Mouse (Mus musculus) neural tube, embryonic 14.5 days (tissue): ENCODE measurements around the gene Ramp3. TPM values are rescaled to one million over a fixed set of nuclear protein-coding genes. Genes with fewer than 3 reads are reported as not detected.
A peak's percentile ranks its signal among the peaks of the same experiment; 100 is the strongest.

Experiments used
- ATAC-seq: fragments of 200-750 bp; cut with Nextera tagmentation; 2 replicates; pipeline ENCODE4 v1.8.0; 2017; ENCODE audit warnings: low read depth, mild to moderate bottlenecking, moderate TSS enrichment, moderate library complexity
- H3K27ac ChIP-seq: fragments of 300-500 bp; sonication (generic); 2 replicates; pipeline ENCODE4 v1.5.1; 2014; ENCODE audit warnings: low read depth, mild to moderate bottlenecking, control low read depth, low read length, moderate library complexity, mixed read lengths
- H3K27me3 ChIP-seq: fragments of 300-500 bp; sonication (generic); 2 replicates; pipeline ENCODE4 v1.6.1; 2014; ENCODE audit warnings: low read length; ENCODE audit not compliant: control insufficient read depth, insufficient read depth
- H3K36me3 ChIP-seq: fragments of 300-500 bp; sonication (generic); 2 replicates; pipeline ENCODE4 v1.6.1; 2014; ENCODE audit warnings: low read length, mixed read lengths; ENCODE audit not compliant: control insufficient read depth, insufficient read depth
- H3K4me1 ChIP-seq: fragments of 300-500 bp; sonication (generic); 2 replicates; pipeline ENCODE4 v1.6.1; 2014; ENCODE audit warnings: low read length; ENCODE audit not compliant: control insufficient read depth, insufficient read depth
- H3K4me2 ChIP-seq: fragments of 300-500 bp; sonication (generic); 2 replicates; pipeline ENCODE4 v1.6.1; 2014; ENCODE audit warnings: mild to moderate bottlenecking, low read depth, low read length, control low read depth
- H3K4me3 ChIP-seq: fragments of 300-500 bp; sonication (generic); 2 replicates; pipeline ENCODE4 v1.5.1; 2014; ENCODE audit warnings: low read depth, low read length, control low read depth, mixed read lengths
- H3K9ac ChIP-seq: fragments of 300-500 bp; sonication (generic); replicated peaks from 2 replicates; pipeline ENCODE4 v1.6.1; 2014; ENCODE audit warnings: low read depth, mild to moderate bottlenecking, control low read depth, low read length, mixed read lengths
- H3K9me3 ChIP-seq: fragments of 300-500 bp; sonication (generic); 2 replicates; pipeline ENCODE4 v1.6.1; 2016; ENCODE audit warnings: low read length; ENCODE audit not compliant: control insufficient read depth
- WGBS: fragments of 180-500 bp; shearing (Covaris S2); extraction: QIAGEN DNeasy Blood & Tissue Kit; methylation state at CpG from one replicate; pipeline ENCODE4 v1.1.7; 2014; 5-methylcytosine and 5-hydroxymethylcytosine counted together
- polyA plus RNA-seq: library from polyadenylated mRNA; unstranded; fragments of >200 nt; fragmentation: Nextera tagmentation; extraction: Ambion mirVana; gene quantifications from 2 replicates; pipeline ENCODE4 v1.2.1, GENCODE M21; 2014

Ramp3 gene
- polyA plus RNA-seq, 1 experiment from 2014 or later = 26.6 TPM

DNA sequence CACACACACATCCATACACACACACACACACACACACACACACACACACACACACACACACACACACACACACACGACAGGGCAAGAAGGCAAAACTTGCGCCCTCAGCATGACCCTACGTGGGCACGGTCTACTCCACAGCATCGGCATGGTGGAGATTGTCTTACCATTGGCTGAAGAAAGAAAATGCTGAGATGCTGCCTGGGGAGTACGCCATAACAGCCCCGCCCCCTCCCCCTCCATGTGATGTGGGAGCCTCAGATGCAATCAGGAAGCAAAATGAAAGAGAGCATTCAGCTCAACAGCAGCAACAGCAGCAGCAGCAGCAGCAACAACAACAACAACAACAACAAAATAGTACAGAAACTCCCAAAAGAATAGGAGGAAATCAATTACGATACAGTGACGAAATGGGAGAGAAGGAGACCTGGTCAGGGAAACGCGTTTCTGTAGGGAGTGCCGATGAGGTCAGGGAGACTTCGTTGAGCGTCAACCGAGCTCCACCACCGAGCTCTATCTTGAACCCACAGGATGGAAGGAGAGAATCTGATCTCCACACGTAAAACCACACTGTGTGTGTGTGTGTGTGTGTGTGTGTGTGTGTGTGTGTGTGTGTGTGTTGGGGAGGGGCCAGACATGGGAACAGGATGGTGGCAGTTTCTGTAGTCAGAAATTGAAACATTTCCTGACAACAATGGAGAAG lies 21.5 kb downstream of the Ramp3 start:
- Histone ChIP-seq H3K9ac (no peak overlapping the region), H3K4me1 (no peaks in the 10 kb centered on the region), H3K4me2 (no peak overlapping the region), H3K27ac (no peak overlapping the region), H3K4me3 (no peak overlapping the region), H3K27me3 (no peaks in the 10 kb centered on the region), H3K36me3 (no peaks in the 10 kb centered on the region), H3K9me3 (no peaks in the 10 kb centered on the region)
- ATAC-seq = peak; percentile 20; the same call in 1 of the 2 replicates
- WGBS = 67% methylated on average over 17 of the region's 17 CpGs

DNA sequence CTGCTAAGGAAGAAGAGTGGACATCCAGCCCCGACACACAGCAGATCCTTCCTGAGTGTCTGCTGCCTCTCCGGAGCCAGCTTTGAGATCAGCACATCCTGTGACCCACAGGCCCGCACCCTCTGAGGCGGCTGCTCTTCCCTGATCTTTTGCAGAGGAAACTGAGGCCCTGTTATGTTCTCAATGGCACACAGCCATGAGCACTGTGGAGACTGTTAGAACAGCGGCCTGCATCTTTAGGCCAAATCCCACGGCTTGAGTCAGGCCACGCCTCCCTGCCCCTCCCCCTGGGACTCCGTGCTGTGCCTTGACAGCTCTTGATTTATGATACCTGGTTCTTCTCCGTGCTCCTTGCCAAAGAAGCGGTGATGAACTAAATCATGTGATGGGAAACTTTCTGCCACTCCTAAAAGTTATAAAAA lies 22.1 kb downstream of the Ramp3 start:
- no peaks in the 10 kb centered on the region for H3K36me3 ChIP-seq
- H3K4me3 ChIP-seq = no peak overlapping the region
- WGBS = 13% methylated on average over 10 of the region's 10 CpGs
- H3K4me1 ChIP-seq = no peaks in the 10 kb centered on the region
- H3K9me3 ChIP-seq = no peaks in the 10 kb centered on the region
- no peaks in the 10 kb centered on the region for H3K27me3 ChIP-seq
- H3K27ac ChIP-seq = no peak overlapping the region
- no peak overlapping the region for H3K9ac ChIP-seq
- peak; percentile 70 for ATAC-seq
- H3K4me2 ChIP-seq = 0 out of 2 replicates have a peak overlapping the region, but pooled peaks have one; percentile 14

DNA sequence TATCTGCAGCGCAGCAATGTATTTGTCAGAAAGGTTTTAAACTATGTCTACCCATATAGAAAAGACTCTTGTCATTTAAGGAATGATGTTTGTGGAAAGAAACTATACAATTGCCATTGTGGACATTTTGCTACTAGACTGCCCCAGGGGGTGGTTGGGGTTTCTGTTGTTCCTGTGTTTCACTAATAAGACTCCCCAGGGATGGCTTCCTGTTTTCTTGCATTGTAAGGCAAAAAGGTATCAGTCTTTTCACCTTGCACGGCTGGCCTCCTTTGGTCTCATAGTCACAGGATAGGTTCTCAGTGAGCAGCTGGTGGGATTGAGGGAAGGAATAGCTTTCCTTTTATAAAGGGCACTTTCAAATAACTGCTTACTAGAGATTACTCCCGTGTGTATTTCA lies 26.4 kb downstream of the Ramp3 start:
- Histone ChIP-seq H3K27me3 (no peaks in the 10 kb centered on the region), H3K4me2 (no peak overlapping the region), H3K9ac (no peak overlapping the region), H3K4me1 (no peaks in the 10 kb centered on the region), H3K36me3 (no peaks in the 10 kb centered on the region), H3K27ac (no peak overlapping the region), H3K9me3 (no peaks in the 10 kb centered on the region), H3K4me3 (no peak overlapping the region)
- 53% methylated on average over 3 of the region's 3 CpGs for WGBS
- no peak for ATAC-seq

DNA sequence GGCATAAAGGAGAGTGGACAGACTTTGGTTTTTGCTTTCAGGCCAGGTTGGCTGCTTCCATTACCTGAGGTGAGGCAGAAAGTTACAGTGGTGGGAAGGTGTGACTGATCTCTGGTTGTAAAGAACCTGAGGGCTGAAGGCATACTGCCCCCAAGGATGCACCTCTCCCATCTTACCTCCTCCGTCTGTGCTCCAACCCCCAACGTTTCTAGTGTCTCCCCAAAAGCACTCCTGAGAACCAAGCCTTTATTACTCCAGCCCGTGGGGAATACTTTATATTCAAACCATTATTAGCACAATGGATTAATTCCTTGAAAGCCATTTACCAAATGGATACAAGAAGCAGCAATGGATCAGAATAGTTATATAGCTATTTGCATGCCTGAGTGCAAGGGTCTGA lies 30.6 kb downstream of the Ramp3 start:
- no peak overlapping the region for H3K27ac ChIP-seq
- no peaks in the 10 kb centered on the region for H3K4me1 ChIP-seq
- no peaks in the 10 kb centered on the region for H3K36me3 ChIP-seq
- H3K9me3 ChIP-seq = no peaks in the 10 kb centered on the region
- H3K9ac ChIP-seq = no peak overlapping the region
- 39% methylated on average over 3 of the region's 3 CpGs for WGBS
- no peak overlapping the region for H3K4me2 ChIP-seq
- H3K27me3 ChIP-seq = no peaks in the 10 kb centered on the region
- no peak; the same call in 1 of the 2 replicates for ATAC-seq
- no peak overlapping the region for H3K4me3 ChIP-seq

DNA sequence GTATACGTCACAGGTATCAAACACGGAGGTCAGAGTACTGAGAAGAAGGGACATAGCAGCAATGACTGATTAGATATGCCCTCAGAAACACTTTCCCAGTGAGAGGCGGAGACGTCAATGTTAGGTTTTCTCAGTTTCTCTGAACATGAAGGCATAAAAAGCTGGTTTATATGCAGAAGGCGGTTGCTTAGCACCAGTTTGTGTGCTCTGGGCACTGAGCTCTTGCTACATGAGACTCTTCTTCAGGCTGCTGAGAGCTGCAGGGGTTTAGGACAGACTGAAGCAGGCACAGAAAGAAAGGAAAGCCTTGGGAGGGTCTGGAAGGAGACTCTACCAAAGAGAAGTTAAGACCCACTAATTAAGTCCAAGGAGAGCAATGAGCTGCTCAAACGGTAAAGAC lies 34.0 kb downstream of the Ramp3 start:
- no peak for ATAC-seq
- WGBS = 78% methylated on average over 6 of the region's 6 CpGs
- H3K4me3 ChIP-seq = no peak overlapping the region
- H3K36me3 ChIP-seq = no peaks in the 10 kb centered on the region
- H3K27me3 ChIP-seq = no peaks in the 10 kb centered on the region
- no peak overlapping the region for H3K9ac ChIP-seq
- no peaks in the 10 kb centered on the region for H3K9me3 ChIP-seq
- H3K27ac ChIP-seq = no peak overlapping the region
- no peak overlapping the region for H3K4me2 ChIP-seq
- no peaks in the 10 kb centered on the region for H3K4me1 ChIP-seq

DNA sequence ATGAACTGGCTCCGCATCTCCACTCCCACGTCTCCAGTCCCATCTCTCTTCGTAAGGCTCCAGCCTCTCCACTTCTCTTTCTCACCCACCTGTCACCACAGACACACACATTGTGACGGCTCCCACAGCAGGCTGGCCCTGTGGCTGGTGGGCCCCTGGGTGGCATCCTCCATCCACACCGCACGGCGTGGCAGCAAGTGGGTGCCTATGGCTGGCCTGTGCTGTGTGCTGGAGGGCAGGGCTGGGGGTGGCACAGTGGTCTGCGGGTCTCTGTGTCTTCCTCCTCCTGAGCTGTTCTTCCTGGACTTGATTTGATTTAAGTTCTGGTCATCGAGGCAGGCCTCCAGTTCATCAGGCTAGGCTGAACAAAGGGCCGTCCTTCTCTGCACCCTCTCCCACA lies 35.8 kb downstream of the Ramp3 start:
- Histone ChIP-seq H3K4me3 (no peak overlapping the region), H3K27me3 (no peaks in the 10 kb centered on the region), H3K36me3 (no peaks in the 10 kb centered on the region), H3K9ac (no peak overlapping the region), H3K4me1 (no peaks in the 10 kb centered on the region), H3K27ac (no peak overlapping the region), H3K4me2 (no peak overlapping the region), H3K9me3 (no peaks in the 10 kb centered on the region)
- 96% methylated on average over 10 of the region's 10 CpGs for WGBS
- no peak for ATAC-seq

DNA sequence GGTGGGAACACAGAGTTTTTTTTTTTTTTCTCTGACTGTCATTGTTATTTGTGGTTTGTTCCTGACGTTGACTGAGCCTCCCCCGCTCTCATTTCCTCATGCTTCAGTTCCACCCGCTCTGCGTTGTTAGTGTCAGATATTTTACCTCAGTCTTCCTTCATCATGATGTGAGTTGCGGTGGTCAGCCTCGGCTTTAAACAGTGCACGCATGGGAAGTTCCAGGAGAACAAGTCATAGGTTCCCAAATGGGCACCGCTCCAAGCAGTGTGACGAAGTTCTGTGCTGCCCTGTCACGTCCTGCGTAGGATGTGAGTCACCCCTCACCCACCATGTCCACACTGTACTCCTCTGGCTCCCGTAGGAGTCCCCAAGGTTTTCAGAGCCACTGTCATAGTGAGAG lies 36.9 kb downstream of the Ramp3 start:
- Histone ChIP-seq H3K9me3 (no peaks in the 10 kb centered on the region), H3K4me2 (no peak overlapping the region), H3K4me1 (no peaks in the 10 kb centered on the region), H3K9ac (no peak overlapping the region), H3K36me3 (no peaks in the 10 kb centered on the region), H3K4me3 (no peak overlapping the region), H3K27ac (no peak overlapping the region), H3K27me3 (no peaks in the 10 kb centered on the region)
- no peak for ATAC-seq
- WGBS = 82% methylated on average over 12 of the region's 12 CpGs

DNA sequence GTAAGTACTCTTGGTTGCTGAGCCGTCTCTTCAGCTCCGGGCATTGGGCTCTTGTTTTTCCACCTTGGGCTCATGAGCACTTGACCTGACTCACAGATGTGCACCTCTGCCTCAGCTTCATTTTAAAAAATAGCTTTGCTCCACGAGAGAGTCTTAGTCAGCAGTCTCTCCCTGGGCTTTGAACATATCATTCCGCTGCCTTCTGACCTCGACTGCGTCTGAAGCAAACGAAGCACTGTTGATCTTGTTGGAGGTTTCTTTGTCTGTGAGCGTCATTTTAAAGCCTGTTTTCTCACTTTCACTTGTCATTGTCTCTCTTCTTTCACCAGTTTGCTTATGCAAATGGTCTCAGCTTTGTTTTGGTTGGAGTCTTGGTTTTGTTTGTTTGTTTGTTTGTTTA lies 38.2 kb downstream of the Ramp3 start:
- Histone ChIP-seq H3K4me1 (no peaks in the 10 kb centered on the region), H3K27me3 (no peaks in the 10 kb centered on the region), H3K27ac (no peak overlapping the region), H3K9ac (no peak overlapping the region), H3K36me3 (no peaks in the 10 kb centered on the region), H3K4me2 (no peak overlapping the region), H3K9me3 (no peaks in the 10 kb centered on the region), H3K4me3 (no peak overlapping the region)
- 75% methylated on average over 8 of the region's 8 CpGs for WGBS
- ATAC-seq = no peak

DNA sequence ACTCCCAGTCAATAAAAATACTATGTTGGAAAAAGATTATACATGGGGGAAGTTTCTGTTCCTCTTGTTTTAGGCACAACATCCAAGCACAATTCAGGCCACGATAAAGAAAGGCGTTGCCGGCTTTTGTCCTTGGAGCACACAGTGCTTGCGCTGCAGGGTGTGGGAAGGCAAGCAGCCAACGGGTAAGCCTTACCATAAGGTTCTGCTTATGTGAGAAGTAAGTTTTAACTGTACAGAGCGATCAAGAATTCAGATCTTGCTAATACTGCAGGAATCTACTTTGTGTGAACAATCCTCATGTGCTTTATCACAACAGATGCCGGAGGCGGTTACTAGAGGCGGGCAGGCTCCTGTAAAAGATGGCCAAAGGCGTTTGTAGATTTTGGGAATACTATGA lies 39.4 kb downstream of the Ramp3 start:
- Histone ChIP-seq H3K27ac (no peak overlapping the region), H3K9me3 (no peaks in the 10 kb centered on the region), H3K4me1 (no peaks in the 10 kb centered on the region), H3K27me3 (no peaks in the 10 kb centered on the region), H3K4me2 (no peak overlapping the region), H3K4me3 (no peak overlapping the region), H3K9ac (no peak overlapping the region), H3K36me3 (no peaks in the 10 kb centered on the region)
- no peak for ATAC-seq
- 87% methylated on average over 10 of the region's 10 CpGs for WGBS
